Mouse (Mus musculus) testis, adult 2 months (tissue): Measurements from ENCODE around the gene Adh4. TPM values are rescaled to one million over a fixed set of nuclear protein-coding genes. Genes with fewer than 3 reads are reported as not detected.

Experiments
- H3K27ac ChIP-seq: fragments of 200-500 bp; 2 replicates; pipeline ENCODE4 v1.5.1; 2012; ENCODE audit warnings: low read depth, low read length; ENCODE audit not compliant: control insufficient read depth, insufficient read depth
- H3K27me3 ChIP-seq: fragments of 200-500 bp; 2 replicates; pipeline ENCODE4 v1.6.1; 2012; ENCODE audit warnings: mild to moderate bottlenecking, low read length, moderate library complexity; ENCODE audit not compliant: control insufficient read depth, insufficient read depth
- H3K36me3 ChIP-seq: fragments of 200-500 bp; 2 replicates; pipeline ENCODE4 v1.6.1; 2012; ENCODE audit warnings: mild to moderate bottlenecking, low read length; ENCODE audit not compliant: control insufficient read depth, insufficient read depth
- H3K4me1 ChIP-seq: fragments of 200-500 bp; 2 replicates; pipeline ENCODE4 v1.6.1; 2012; ENCODE audit warnings: low read length; ENCODE audit not compliant: control insufficient read depth, insufficient read depth
- H3K4me3 ChIP-seq: fragments of 200-500 bp; 2 replicates; pipeline ENCODE4 v1.5.1; 2012; ENCODE audit warnings: low read depth, mild to moderate bottlenecking, low read length, moderate library complexity, mixed read lengths; ENCODE audit not compliant: control insufficient read depth
- CTCF ChIP-seq: fragments of 200-500 bp; IDR thresholded peaks from 2 replicates; pipeline ENCODE4 v1.5.1; 2012; ENCODE audit warnings: low read depth, mild to moderate bottlenecking, inconsistent platforms, low read length, moderate library complexity; ENCODE audit not compliant: control insufficient read depth, insufficient read depth, insufficient replicate concordance
- POLR2A ChIP-seq: fragments of 200-500 bp; IDR thresholded peaks from 2 replicates; pipeline ENCODE4 v1.6.1; 2012; ENCODE audit warnings: low read depth, mild to moderate bottlenecking, inconsistent platforms, low read length, moderate library complexity; ENCODE audit not compliant: control insufficient read depth
- polyA plus RNA-seq: library from polyadenylated mRNA; depleted of rRNA; stranded (reverse); fragments of >200 nt; gene quantifications from 2 replicates; pipeline ENCODE4 v1.2.3, GENCODE M21; 2012

Gene Adh4
- polyA plus RNA-seq, 1 experiment = 9.8 TPM

- Histone ChIP-seq H3K27me3 (no peaks in the 10 kb centered on the region), H3K36me3 (no peaks in the 10 kb centered on the region), H3K4me1 (no peaks in the 10 kb centered on the region), H3K27ac (no peak overlapping the region), H3K4me3 (no peak overlapping the region)
- no peak for TF ChIP-seq POLR2A
- no peak for TF ChIP-seq CTCF
These were observed 9.9 kb upstream of the Adh4 start for GRCm38 (mm10) chr3:138405341-138405740.

- Histone ChIP-seq H3K36me3 (no peaks in the 10 kb centered on the region), H3K4me3 (no peak overlapping the region), H3K27me3 (no peaks in the 10 kb centered on the region), H3K27ac (no peak overlapping the region), H3K4me1 (no peaks in the 10 kb centered on the region)
- TF ChIP-seq POLR2A (no peak), CTCF (no peak)
These were observed 9.4 kb upstream of the Adh4 start for GRCm38 (mm10) chr3:138405840-138406239.

- TF ChIP-seq CTCF (no peak), POLR2A (no peak)
- Histone ChIP-seq H3K27ac (no peak overlapping the region), H3K4me1 (no peaks in the 10 kb centered on the region), H3K4me3 (no peak overlapping the region), H3K27me3 (no peaks in the 10 kb centered on the region), H3K36me3 (no peaks in the 10 kb centered on the region)
These were observed 7.3 kb upstream of the Adh4 start for GRCm38 (mm10) chr3:138407920-138408319.

DNA sequence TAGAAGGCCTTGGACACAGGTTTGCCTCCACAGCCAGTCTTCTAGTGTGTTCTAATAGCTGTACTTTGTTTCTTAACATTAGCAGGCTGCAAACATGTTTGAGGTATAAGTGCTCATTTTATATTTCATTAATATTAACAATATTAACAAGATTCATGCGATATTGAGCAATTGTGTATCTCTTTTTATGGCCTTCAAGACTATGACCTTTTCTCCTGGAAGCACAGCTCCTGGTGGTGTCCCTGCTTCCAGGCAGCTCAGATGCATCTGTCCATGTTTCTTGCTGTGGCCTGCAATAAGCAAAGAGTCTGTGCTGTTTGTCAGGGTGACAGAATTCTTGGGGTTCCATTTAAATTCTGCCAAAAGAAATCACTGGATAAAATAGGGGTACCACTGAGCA is 5.7 kb upstream of the Adh4 start:
- no peaks in the 10 kb centered on the region for H3K4me1 ChIP-seq
- H3K36me3 ChIP-seq = no peaks in the 10 kb centered on the region
- no peak for TF ChIP-seq CTCF
- TF ChIP-seq POLR2A = no peak
- H3K27me3 ChIP-seq = no peaks in the 10 kb centered on the region
- no peak overlapping the region for H3K4me3 ChIP-seq
- no peak overlapping the region for H3K27ac ChIP-seq

DNA sequence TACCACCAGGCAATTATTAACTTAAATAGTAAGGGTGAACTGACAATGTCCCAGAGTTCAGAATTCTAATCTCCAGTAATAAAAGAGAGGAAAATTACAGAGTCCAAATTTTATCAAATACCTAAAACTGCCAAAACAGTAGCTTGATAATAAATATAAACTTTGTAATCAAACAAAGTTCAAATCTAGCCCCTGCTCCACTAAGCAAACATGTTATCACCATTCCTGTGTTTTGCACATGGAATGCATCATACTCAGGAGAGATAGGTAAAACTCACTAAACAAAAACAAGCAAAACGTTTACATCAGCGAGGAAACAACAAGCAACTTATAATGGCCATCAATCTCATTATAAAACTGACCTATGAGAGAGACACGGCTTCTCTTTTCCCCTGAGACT is 5.1 kb upstream of the Adh4 start:
- Histone ChIP-seq H3K4me1 (no peaks in the 10 kb centered on the region), H3K4me3 (no peak overlapping the region), H3K27ac (no peak overlapping the region), H3K27me3 (no peaks in the 10 kb centered on the region), H3K36me3 (no peaks in the 10 kb centered on the region)
- TF ChIP-seq CTCF = no peak
- no peak for TF ChIP-seq POLR2A

DNA sequence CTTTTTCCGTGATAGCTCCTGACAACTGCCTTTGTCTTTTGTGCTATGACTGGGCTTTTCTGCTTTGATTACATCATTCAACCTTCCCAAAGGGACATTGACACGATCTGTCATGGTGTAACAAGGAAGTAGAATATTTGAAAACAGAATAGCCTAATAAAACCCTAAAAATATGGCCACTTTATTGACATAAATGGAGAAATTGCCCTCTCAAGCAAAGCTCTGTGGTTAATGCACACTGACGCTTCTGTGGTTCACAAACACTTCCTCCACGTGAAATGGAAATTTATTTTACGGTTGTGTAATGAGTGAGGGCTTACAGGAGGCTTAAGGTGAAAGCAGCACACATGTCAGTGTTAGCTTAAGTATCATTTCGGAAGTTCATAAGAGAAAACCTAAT is 4.1 kb downstream of the Adh4 start:
- no peak overlapping the region for H3K4me3 ChIP-seq
- H3K4me1 ChIP-seq = no peaks in the 10 kb centered on the region; the same call in 1 of the 2 replicates
- H3K36me3 ChIP-seq = no peaks in the 10 kb centered on the region
- no peaks in the 10 kb centered on the region for H3K27me3 ChIP-seq
- no peak for TF ChIP-seq POLR2A
- no peak for TF ChIP-seq CTCF
- H3K27ac ChIP-seq = no peak overlapping the region

DNA sequence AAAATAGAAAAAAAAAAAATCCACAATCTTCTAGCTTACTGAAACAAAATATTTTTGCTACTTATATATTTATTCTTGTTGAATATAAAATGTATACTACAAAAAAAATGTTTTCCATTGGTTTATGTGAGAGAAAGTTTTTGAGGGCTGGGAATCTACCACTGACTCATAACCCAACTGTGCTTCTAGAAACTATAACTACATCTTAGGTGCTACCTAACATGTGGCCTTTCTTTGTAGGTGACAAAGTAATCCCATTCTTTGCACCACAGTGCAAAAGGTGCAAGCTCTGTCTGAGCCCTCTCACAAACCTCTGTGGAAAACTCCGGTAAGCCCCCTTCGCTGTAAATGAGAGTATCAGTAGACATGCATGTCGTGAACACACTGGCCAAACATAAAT is 5.1 kb downstream of the Adh4 start:
- TF ChIP-seq CTCF (no peak), POLR2A (no peak)
- Histone ChIP-seq H3K27me3 (no peaks in the 10 kb centered on the region), H3K4me3 (no peak overlapping the region), H3K4me1 (no peaks in the 10 kb centered on the region; the same call in 1 of the 2 replicates), H3K36me3 (no peaks in the 10 kb centered on the region), H3K27ac (no peak overlapping the region)

GRCm38 (mm10) chr3:138423664-138424063 is 8.4 kb downstream of the Adh4 start:
- TF ChIP-seq POLR2A (no peak), CTCF (no peak)
- Histone ChIP-seq H3K4me1 (no peaks in the 10 kb centered on the region; the same call in 1 of the 2 replicates), H3K4me3 (no peak overlapping the region), H3K27me3 (no peaks in the 10 kb centered on the region), H3K27ac (no peak overlapping the region), H3K36me3 (no peaks in the 10 kb centered on the region)
